Mouse (Mus musculus): ENCODE results near the gene Mrpl53.

DNA sequence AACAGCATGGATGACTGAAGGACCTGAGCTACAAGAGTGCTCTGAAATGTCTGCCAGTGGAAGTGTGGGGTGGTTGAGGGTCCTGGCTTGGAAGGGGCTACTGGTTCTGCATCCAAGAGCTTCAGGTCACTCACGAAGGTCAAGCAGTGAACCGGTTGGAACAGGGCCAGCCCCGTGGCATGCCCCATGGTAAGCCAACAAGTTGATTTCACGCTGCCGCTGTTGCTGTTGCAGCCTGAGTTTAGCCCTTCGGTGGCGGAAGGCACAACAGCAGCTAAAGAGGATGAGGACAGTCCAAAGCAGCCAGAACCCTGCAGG, 10.9 kb downstream of the Mrpl53 start:
- TF ChIP-seq CTCF (IDR thresholded peaks at IDR 0.05; ENCODE audit: low read depth): no peak
- TF ChIP-seq EP300 (IDR thresholded peaks at IDR 0.05; ENCODE audit: low read depth): no peak

All from liver, embryonic 14.5 days (tissue).